Mouse (Mus musculus): ENCODE data around the gene Ropn1l. TPM values are rescaled to one million over a fixed set of nuclear protein-coding genes. Genes with fewer than 3 reads are reported as not detected.

The Ropn1l gene
- 1.2 and 2.1 TPM in 2 replicates for total RNA-seq (2014; rRNA removed)
- 2.1 and 3.1 TPM in 2 replicates for polyA plus RNA-seq (2015; fragmentation: Nextera tagmentation; extraction: Ambion mirVana)

- Histone ChIP-seq H3K4me1 (ENCODE audit: insufficient read depth) (no peaks in the 10 kb centered on the region), H3K36me3 (ENCODE audit: insufficient read depth) (peaks cover 6% of the 10 kb centered on the region), H3K9ac (peak within 1 kb of the TSS; percentile 64), H3K9me3 (ENCODE audit: low read length) (no peaks in the 10 kb centered on the region), H3K27ac (ENCODE audit: low read depth, low read length) (peak within 1 kb of the TSS; percentile 72), H3K4me3 (ENCODE audit: low read depth, low read length) (peak within 1 kb of the TSS; percentile 59), H3K27me3 (ENCODE audit: insufficient read depth, low read length) (no peaks in the 10 kb centered on the region), H3K4me2 (ENCODE audit: low read depth) (peak within 1 kb of the TSS; percentile 88)
- ATAC-seq, result peak; percentile 93
- DNase-seq, result peak; percentile 92
- TF ChIP-seq CTCF (IDR thresholded peaks at IDR 0.05; ENCODE audit: low read depth), result no peak
- under 1% methylated on average over 57 of the region's 57 CpGs for WGBS
Measured at GRCm38 (mm10) chr15:31453098-31453916, at the start of gene Ropn1l. Ropn1l (minus strand) TSS chr15:31453737.

- Histone ChIP-seq H3K27ac (ENCODE audit: low read depth, low read length) (no peak overlapping the region), H3K9me3 (ENCODE audit: low read length) (no peaks in the 10 kb centered on the region), H3K27me3 (ENCODE audit: insufficient read depth, low read length) (no peaks in the 10 kb centered on the region), H3K4me3 (ENCODE audit: low read depth, low read length) (no peak overlapping the region), H3K4me2 (ENCODE audit: low read depth) (no peak overlapping the region), H3K9ac (no peak overlapping the region), H3K4me1 (ENCODE audit: insufficient read depth) (no peaks in the 10 kb centered on the region), H3K36me3 (ENCODE audit: insufficient read depth) (peaks cover 25% of the 10 kb centered on the region)
- no peak for DNase-seq
- 90% methylated on average over 4 of the region's 4 CpGs for WGBS
- TF ChIP-seq CTCF (IDR thresholded peaks at IDR 0.05; ENCODE audit: low read depth), result no peak
- no peak for ATAC-seq
Measured at GRCm38 (mm10) chr15:31502996-31503395, 49.5 kb upstream of the Ropn1l start.

GRCm38 (mm10) chr15:31502313-31502712, 48.8 kb upstream of the Ropn1l start:
- Histone ChIP-seq H3K4me2 (ENCODE audit: low read depth) (no peak overlapping the region), H3K4me1 (ENCODE audit: insufficient read depth) (no peaks in the 10 kb centered on the region), H3K4me3 (ENCODE audit: low read depth, low read length) (no peak overlapping the region), H3K27me3 (ENCODE audit: insufficient read depth, low read length) (no peaks in the 10 kb centered on the region), H3K9ac (no peak overlapping the region), H3K27ac (ENCODE audit: low read depth, low read length) (no peak overlapping the region), H3K9me3 (ENCODE audit: low read length) (no peaks in the 10 kb centered on the region), H3K36me3 (ENCODE audit: insufficient read depth) (peaks cover 32% of the 10 kb centered on the region)
- ATAC-seq (no peak), DNase-seq (no peak)
- WGBS, result 48% methylated on average over 1 of the region's 1 CpGs
- no peak for TF ChIP-seq CTCF (IDR thresholded peaks at IDR 0.05; ENCODE audit: low read depth)

- 86% methylated on average over 9 of the region's 9 CpGs for WGBS
Measured at GRCm38 (mm10) chr15:31494803-31495202, 41.3 kb upstream of the Ropn1l start.

GRCm38 (mm10) chr15:31494310-31494709, 40.8 kb upstream of the Ropn1l start:
- Histone ChIP-seq H3K27me3 (ENCODE audit: insufficient read depth, low read length) (no peaks in the 10 kb centered on the region), H3K4me1 (ENCODE audit: insufficient read depth) (no peaks in the 10 kb centered on the region), H3K27ac (ENCODE audit: low read depth, low read length) (no peak overlapping the region), H3K9ac (no peak overlapping the region), H3K4me2 (ENCODE audit: low read depth) (no peak overlapping the region), H3K36me3 (ENCODE audit: insufficient read depth) (peaks cover 57% of the 10 kb centered on the region), H3K9me3 (ENCODE audit: low read length) (no peaks in the 10 kb centered on the region), H3K4me3 (ENCODE audit: low read depth, low read length) (no peak overlapping the region)
- no peak for TF ChIP-seq CTCF (IDR thresholded peaks at IDR 0.05; ENCODE audit: low read depth)
- ATAC-seq, result no peak
- DNase-seq, result no peak
- WGBS, result 77% methylated on average over 3 of the region's 3 CpGs

More at GRCm38 (mm10) chr15:31494803-31495202, 41.3 kb upstream of the Ropn1l start:
- Histone ChIP-seq H3K4me1 (ENCODE audit: insufficient read depth) (no peaks in the 10 kb centered on the region), H3K27me3 (ENCODE audit: insufficient read depth, low read length) (no peaks in the 10 kb centered on the region), H3K4me2 (ENCODE audit: low read depth) (no peak overlapping the region), H3K9me3 (ENCODE audit: low read length) (no peaks in the 10 kb centered on the region), H3K27ac (ENCODE audit: low read depth, low read length) (no peak overlapping the region), H3K9ac (no peak overlapping the region), H3K36me3 (ENCODE audit: insufficient read depth) (peaks cover 55% of the 10 kb centered on the region), H3K4me3 (ENCODE audit: low read depth, low read length) (no peak overlapping the region)
- TF ChIP-seq CTCF (IDR thresholded peaks at IDR 0.05; ENCODE audit: low read depth), result no peak
- DNase-seq, result no peak
- no peak for ATAC-seq

- no peak for DNase-seq
- ATAC-seq, result peak; percentile 40; the same call in 1 of the 2 replicates
- Histone ChIP-seq H3K9ac (no peak overlapping the region), H3K27me3 (ENCODE audit: insufficient read depth, low read length) (no peaks in the 10 kb centered on the region), H3K9me3 (ENCODE audit: low read length) (no peaks in the 10 kb centered on the region), H3K36me3 (ENCODE audit: insufficient read depth) (peaks cover 40% of the 10 kb centered on the region), H3K4me1 (ENCODE audit: insufficient read depth) (no peaks in the 10 kb centered on the region), H3K4me2 (ENCODE audit: low read depth) (no peak overlapping the region), H3K4me3 (ENCODE audit: low read depth, low read length) (no peak overlapping the region), H3K27ac (ENCODE audit: low read depth, low read length) (no peak overlapping the region; the same call in 1 of the 2 replicates)
- no peak for TF ChIP-seq CTCF (IDR thresholded peaks at IDR 0.05; ENCODE audit: low read depth)
- 22% methylated on average over 2 of the region's 2 CpGs for WGBS
Measured at GRCm38 (mm10) chr15:31487407-31487806, 33.9 kb upstream of the Ropn1l start.

- no peak for DNase-seq
- 90% methylated on average over 1 of the region's 1 CpGs for WGBS
- Histone ChIP-seq H3K4me3 (ENCODE audit: low read depth, low read length) (no peak overlapping the region), H3K27ac (ENCODE audit: low read depth, low read length) (no peak overlapping the region), H3K27me3 (ENCODE audit: insufficient read depth, low read length) (no peaks in the 10 kb centered on the region), H3K36me3 (ENCODE audit: insufficient read depth) (peaks cover 56% of the 10 kb centered on the region), H3K4me2 (ENCODE audit: low read depth) (no peak overlapping the region), H3K4me1 (ENCODE audit: insufficient read depth) (no peaks in the 10 kb centered on the region), H3K9ac (no peak overlapping the region), H3K9me3 (ENCODE audit: low read length) (no peaks in the 10 kb centered on the region)
- TF ChIP-seq CTCF (IDR thresholded peaks at IDR 0.05; ENCODE audit: low read depth), result no peak
- ATAC-seq, result no peak
Measured at GRCm38 (mm10) chr15:31476678-31477077, 23.1 kb upstream of the Ropn1l start.
